Mouse (Mus musculus): Measurements from ENCODE around the gene Gpc5. TPM values are rescaled to one million over a fixed set of nuclear protein-coding genes. Genes with fewer than 3 reads are reported as not detected.

Gene Gpc5
- total and polyA plus RNA-seq, 2 experiments from 2014 or later = 8.2 to 8.7 TPM

DNA sequence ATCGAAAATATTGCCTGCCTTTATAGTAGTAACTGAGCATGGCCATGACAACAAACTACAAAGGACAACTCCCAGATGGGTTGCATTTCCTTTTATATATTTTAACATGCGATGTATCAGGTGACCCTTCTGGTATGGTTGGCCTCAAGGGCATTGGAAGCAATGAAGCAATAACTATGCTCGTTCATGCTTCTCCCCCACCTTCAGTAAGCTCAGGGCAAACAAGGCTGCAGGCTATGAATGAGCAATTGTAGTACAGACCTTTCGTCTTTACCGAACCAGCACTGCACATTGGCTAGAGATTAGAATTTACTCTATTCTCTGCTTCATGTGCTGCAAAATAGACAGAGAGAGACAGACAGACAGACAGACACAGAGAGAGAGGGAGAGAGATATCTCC, 322.5 kb downstream of the Gpc5 start:
- H3K4me2 ChIP-seq (ENCODE audit: low read depth) = no peak overlapping the region
- no peaks in the 10 kb centered on the region for H3K4me1 ChIP-seq (ENCODE audit: insufficient read depth)
- 69% methylated on average over 5 of the region's 5 CpGs for WGBS
- H3K27ac ChIP-seq (ENCODE audit: low read depth, low read length) = no peak overlapping the region
- no peak for ATAC-seq
- TF ChIP-seq CTCF (IDR thresholded peaks at IDR 0.05; ENCODE audit: low read depth) = no peak
- no peaks in the 10 kb centered on the region for H3K36me3 ChIP-seq (ENCODE audit: insufficient read depth)
- no peaks in the 10 kb centered on the region for H3K9me3 ChIP-seq (ENCODE audit: low read length)
- no peak overlapping the region for H3K9ac ChIP-seq
- no peaks in the 10 kb centered on the region for H3K27me3 ChIP-seq (ENCODE audit: insufficient read depth, low read length)
- no peak overlapping the region for H3K4me3 ChIP-seq (ENCODE audit: low read depth, low read length)
- DNase-seq = no peak

DNA sequence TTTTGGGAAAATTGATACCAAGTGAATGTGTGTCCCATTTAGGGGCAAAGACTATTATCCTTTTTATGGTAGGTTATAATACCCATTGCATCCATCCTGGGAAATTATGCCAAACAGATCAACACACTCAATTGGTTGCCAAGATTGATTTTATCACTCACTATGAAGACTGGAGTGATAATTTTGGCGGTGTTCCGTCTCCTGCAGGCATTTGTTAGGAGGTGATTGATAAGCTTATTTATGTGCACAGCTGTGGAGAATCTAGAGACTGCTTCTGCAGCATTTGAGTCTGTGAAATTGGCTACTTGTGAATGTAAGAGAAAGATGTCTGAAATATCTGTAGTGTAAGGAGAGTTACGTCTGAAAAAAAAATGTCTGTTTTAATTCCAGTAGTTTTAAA, 340.0 kb downstream of the Gpc5 start:
- H3K4me3 ChIP-seq (ENCODE audit: low read depth, low read length) = no peak overlapping the region
- no peak overlapping the region for H3K9ac ChIP-seq
- H3K27me3 ChIP-seq (ENCODE audit: insufficient read depth, low read length) = no peaks in the 10 kb centered on the region
- no peak overlapping the region for H3K4me2 ChIP-seq (ENCODE audit: low read depth)
- WGBS = 62% methylated on average over 3 of the region's 3 CpGs
- no peak for ATAC-seq
- H3K4me1 ChIP-seq (ENCODE audit: insufficient read depth) = no peaks in the 10 kb centered on the region
- no peaks in the 10 kb centered on the region for H3K9me3 ChIP-seq (ENCODE audit: low read length)
- no peak for TF ChIP-seq CTCF (IDR thresholded peaks at IDR 0.05; ENCODE audit: low read depth)
- H3K27ac ChIP-seq (ENCODE audit: low read depth, low read length) = no peak overlapping the region
- no peak for DNase-seq
- H3K36me3 ChIP-seq (ENCODE audit: insufficient read depth) = no peaks in the 10 kb centered on the region

DNA sequence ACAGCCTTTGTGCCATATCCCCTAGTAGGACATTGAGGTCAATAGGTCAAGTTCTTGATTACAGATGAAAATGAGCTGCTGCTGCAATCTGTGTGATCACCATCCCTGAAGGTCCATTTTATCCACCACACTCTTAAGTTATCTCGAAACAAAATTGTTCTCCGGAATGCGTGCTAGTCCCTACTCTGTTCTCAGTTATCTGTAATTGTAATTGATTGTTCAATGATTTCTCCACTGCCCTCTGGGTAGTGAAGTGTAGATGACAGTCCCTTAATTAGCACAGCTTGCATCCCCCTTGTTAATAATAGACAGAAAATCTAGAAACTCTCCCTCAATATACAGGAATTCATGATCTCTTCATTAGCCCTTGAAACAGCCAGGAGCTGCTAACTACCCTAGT, 340.4 kb downstream of the Gpc5 start:
- 73% methylated on average over 3 of the region's 3 CpGs for WGBS

DNA sequence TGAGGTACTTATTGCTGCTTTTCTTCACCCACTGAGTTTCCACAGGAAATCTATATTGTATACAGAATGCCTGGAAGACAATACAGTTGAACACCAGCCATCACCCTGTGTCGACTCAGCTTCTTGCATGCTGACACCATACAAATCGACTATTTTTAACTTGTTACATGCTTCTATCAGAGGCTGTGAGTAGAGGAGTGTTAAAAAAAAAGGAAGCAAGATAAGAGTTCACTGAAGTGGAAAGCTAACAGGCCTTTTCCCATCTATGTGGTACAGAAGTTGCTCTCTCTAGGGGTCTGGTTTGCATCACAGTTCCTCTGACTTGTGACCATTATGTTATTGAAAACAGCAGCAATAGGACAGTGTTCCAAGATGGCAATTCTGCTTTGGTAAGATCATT, 344.6 kb downstream of the Gpc5 start:
- Histone ChIP-seq H3K36me3 (ENCODE audit: insufficient read depth) (no peaks in the 10 kb centered on the region), H3K27me3 (ENCODE audit: insufficient read depth, low read length) (no peaks in the 10 kb centered on the region), H3K4me2 (ENCODE audit: low read depth) (no peak overlapping the region), H3K9ac (no peak overlapping the region), H3K4me1 (ENCODE audit: insufficient read depth) (no peaks in the 10 kb centered on the region), H3K27ac (ENCODE audit: low read depth, low read length) (no peak overlapping the region), H3K4me3 (ENCODE audit: low read depth, low read length) (no peak overlapping the region), H3K9me3 (ENCODE audit: low read length) (no peaks in the 10 kb centered on the region)
- TF ChIP-seq CTCF (IDR thresholded peaks at IDR 0.05; ENCODE audit: low read depth) = no peak
- DNase-seq (no peak), ATAC-seq (no peak)
- 48% methylated on average over 2 of the region's 2 CpGs for WGBS

More for the DNA sequence above, 340.4 kb downstream of the Gpc5 start:
- H3K27me3 ChIP-seq (ENCODE audit: insufficient read depth, low read length) = no peaks in the 10 kb centered on the region
- DNase-seq (no peak), ATAC-seq (no peak)
- H3K4me3 ChIP-seq (ENCODE audit: low read depth, low read length) = no peak overlapping the region
- H3K36me3 ChIP-seq (ENCODE audit: insufficient read depth) = no peaks in the 10 kb centered on the region
- H3K9me3 ChIP-seq (ENCODE audit: low read length) = no peaks in the 10 kb centered on the region
- H3K4me2 ChIP-seq (ENCODE audit: low read depth) = no peak overlapping the region
- no peak overlapping the region for H3K27ac ChIP-seq (ENCODE audit: low read depth, low read length)
- no peak for TF ChIP-seq CTCF (IDR thresholded peaks at IDR 0.05; ENCODE audit: low read depth)
- H3K9ac ChIP-seq = no peak overlapping the region
- H3K4me1 ChIP-seq (ENCODE audit: insufficient read depth) = no peaks in the 10 kb centered on the region

DNA sequence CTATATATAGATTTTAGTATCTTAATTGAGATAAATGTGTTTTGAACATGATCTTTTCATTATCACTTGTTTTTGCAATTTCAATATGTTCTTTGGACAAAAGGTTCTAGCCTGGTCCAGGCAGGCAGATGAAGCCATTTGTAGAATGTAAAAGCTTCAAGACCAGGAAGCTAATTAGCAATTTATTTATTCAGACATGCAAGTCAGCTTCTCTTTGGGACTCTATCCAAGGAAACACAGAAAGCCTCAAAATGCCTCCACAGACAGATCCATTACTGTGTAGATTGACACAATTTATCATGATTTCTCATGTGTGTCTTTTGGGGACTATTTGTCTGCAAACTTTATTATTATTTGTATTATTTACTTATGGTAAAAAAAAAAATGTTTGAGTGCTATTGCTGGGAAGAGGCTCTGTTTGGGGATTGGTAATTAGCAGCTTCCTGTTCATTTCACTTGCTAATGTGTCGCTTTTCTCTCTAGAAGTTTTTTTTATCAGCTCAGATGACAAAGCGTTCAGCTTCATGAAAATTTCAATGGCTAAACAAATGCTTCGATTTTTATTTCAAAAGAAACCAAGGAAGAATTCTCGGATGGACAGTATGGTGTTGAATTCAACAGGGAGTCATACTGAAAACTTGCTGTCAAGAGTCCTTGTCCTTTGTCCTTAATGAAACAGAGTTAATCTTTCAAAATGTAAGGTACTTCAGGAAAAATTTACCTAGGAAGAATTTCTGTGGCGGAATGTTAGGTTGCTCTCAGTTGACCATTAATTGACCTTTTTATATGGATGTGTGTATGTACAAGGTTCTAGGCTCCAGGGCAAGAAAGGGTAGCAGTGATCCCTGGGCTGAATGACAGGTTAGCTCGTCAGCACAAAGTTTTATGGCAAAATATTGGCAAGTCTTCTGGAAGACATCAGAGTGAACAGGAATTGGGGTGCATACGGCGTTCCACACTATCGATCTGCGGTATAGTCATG, 353.1 kb downstream of the Gpc5 start:
- no peaks in the 10 kb centered on the region for H3K4me1 ChIP-seq (ENCODE audit: insufficient read depth)
- H3K4me3 ChIP-seq (ENCODE audit: low read depth, low read length) = no peak overlapping the region
- H3K9ac ChIP-seq = no peak overlapping the region
- H3K36me3 ChIP-seq (ENCODE audit: insufficient read depth) = no peaks in the 10 kb centered on the region
- H3K27ac ChIP-seq (ENCODE audit: low read depth, low read length) = no peak overlapping the region
- H3K9me3 ChIP-seq (ENCODE audit: low read length) = no peaks in the 10 kb centered on the region
- H3K4me2 ChIP-seq (ENCODE audit: low read depth) = no peak overlapping the region
- WGBS = 42% methylated on average over 10 of the region's 10 CpGs
- no peaks in the 10 kb centered on the region for H3K27me3 ChIP-seq (ENCODE audit: insufficient read depth, low read length)
- ATAC-seq (peak; percentile 43; the same call in 1 of the 2 replicates), DNase-seq (peak; percentile 37)
- no peak for TF ChIP-seq CTCF (IDR thresholded peaks at IDR 0.05; ENCODE audit: low read depth)

DNA sequence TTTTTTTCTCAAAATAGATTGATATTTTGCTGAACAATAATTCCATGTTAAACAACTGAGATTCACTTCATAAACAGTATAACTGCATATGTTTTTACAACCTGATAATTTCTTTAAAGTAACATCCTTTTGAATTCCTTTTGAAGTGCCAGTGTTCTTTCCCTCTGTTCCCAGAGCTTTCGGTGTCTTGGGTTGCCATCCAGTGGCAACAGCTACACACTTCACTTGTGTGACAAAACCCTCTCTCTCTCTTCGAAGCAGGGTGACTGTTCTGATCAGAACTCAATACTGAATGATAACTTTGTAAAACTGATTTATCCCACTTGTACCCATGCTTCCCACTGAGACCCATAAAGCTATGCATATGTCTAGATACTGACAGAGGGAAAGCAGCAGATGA, 358.9 kb downstream of the Gpc5 start:
- no peaks in the 10 kb centered on the region for H3K9me3 ChIP-seq (ENCODE audit: low read length)
- H3K9ac ChIP-seq = no peak overlapping the region
- no peak overlapping the region for H3K27ac ChIP-seq (ENCODE audit: low read depth, low read length)
- H3K4me2 ChIP-seq (ENCODE audit: low read depth) = no peak overlapping the region
- no peak overlapping the region for H3K4me3 ChIP-seq (ENCODE audit: low read depth, low read length)
- no peaks in the 10 kb centered on the region for H3K4me1 ChIP-seq (ENCODE audit: insufficient read depth)
- TF ChIP-seq CTCF (IDR thresholded peaks at IDR 0.05; ENCODE audit: low read depth) = peak; percentile 82
- no peaks in the 10 kb centered on the region for H3K27me3 ChIP-seq (ENCODE audit: insufficient read depth, low read length)
- 57% methylated on average over 2 of the region's 2 CpGs for WGBS
- ATAC-seq (peak; percentile 80), DNase-seq (peak; percentile 58)
- H3K36me3 ChIP-seq (ENCODE audit: insufficient read depth) = no peaks in the 10 kb centered on the region

DNA sequence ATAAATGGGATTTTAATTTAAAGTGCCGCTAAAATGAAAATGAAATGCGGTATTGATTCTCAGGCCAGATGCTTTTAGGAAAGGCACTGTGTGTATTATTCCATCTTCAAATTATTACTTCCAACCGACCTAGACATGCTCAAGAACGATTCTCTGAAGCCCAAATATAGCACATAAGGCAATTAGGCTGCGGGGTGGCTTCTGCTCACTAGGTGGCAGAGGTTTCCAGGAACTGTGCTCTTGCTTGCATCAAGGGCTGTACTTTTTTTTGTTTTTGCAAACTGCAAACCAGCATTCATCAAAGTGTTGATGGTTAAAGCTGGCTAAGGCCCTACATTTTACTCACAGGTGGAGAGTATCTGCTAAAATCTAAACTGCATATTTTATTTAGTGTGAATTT, 375.9 kb downstream of the Gpc5 start:
- Histone ChIP-seq H3K27ac (ENCODE audit: low read depth, low read length) (no peak overlapping the region), H3K36me3 (ENCODE audit: insufficient read depth) (no peaks in the 10 kb centered on the region), H3K4me1 (ENCODE audit: insufficient read depth) (no peaks in the 10 kb centered on the region), H3K9ac (no peak overlapping the region), H3K4me2 (ENCODE audit: low read depth) (no peak overlapping the region), H3K9me3 (ENCODE audit: low read length) (no peaks in the 10 kb centered on the region), H3K4me3 (ENCODE audit: low read depth, low read length) (no peak overlapping the region), H3K27me3 (ENCODE audit: insufficient read depth, low read length) (no peaks in the 10 kb centered on the region)
- peak; percentile 59 for ATAC-seq
- peak; percentile 61 for TF ChIP-seq CTCF (IDR thresholded peaks at IDR 0.05; ENCODE audit: low read depth)
- peak; percentile 56 for DNase-seq
- WGBS = 51% methylated on average over 5 of the region's 5 CpGs

Data from forebrain, postnatal 0 days (tissue).